ENCODE assay signal across 26 mouse cellular contexts in the genomic region with DNA sequence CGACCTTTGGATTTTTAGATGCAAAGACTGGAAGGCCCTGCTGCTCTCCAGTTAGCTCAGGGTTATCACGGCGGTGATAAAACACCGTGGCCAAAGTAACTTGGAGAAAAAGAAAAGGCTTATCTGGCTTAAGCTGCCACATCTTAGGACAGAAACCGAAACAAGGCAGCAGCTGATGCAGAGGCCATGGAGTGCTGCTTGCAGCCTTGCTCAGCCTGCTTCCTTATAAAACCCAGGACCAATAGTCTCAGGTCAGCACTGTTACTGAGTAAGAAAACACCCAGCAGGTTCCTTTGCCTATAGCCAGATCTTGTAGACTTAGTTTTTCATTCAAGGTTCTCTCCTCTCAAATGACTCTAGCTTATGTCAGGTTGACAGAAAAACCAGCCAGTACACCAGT.
DNase-seq lines count a peak whose midpoint lies in the region; ATAC-seq and TF ChIP-seq lines count a peak whose summit lies in the region.
"Had no signal": no experiment of that assay in that cellular context is flagged by ENCODE, and none has a peak within 500 bp of the region (broad histone marks: within the 10 kb centered on the region; RNA-seq: fewer than 3 reads in every experiment).

No protein-coding gene starts in this region.

- H3K27me3 ChIP-seq in heart, postnatal 0 days (ENCODE audit: control insufficient read depth, insufficient read depth, low read length) = no peaks in the 10 kb centered on the region
- no peaks in the 10 kb centered on the region for H3K27me3 ChIP-seq in heart, embryonic 12.5 days (replicated peaks)
- H3K27me3 ChIP-seq in intestine, embryonic 14.5 days (replicated peaks; ENCODE audit: control insufficient read depth, insufficient read depth, low read length) = no peaks in the 10 kb centered on the region
- no peaks in the 10 kb centered on the region for H3K27me3 ChIP-seq in intestine, embryonic 16.5 days (replicated peaks; ENCODE audit: control insufficient read depth, insufficient read depth, low read length)
- H3K27me3 ChIP-seq in stomach, postnatal 0 days (ENCODE audit: control insufficient read depth, insufficient read depth, low read length) = no peaks in the 10 kb centered on the region
- H3K27me3 ChIP-seq in embryonic facial prominence, embryonic 10.5 days (replicated peaks; ENCODE audit: low read depth, poor library complexity, severe bottlenecking) = peaks cover 31% of the 10 kb centered on the region
- H3K27me3 ChIP-seq: CH12.LX; embryonic facial prominence, embryonic 13.5 days; embryonic facial prominence, embryonic 15.5 days had no signal

- 0 out of 2 replicates have a peak overlapping the region, but pooled peaks have one; percentile 2 for H3K4me2 ChIP-seq in heart, postnatal 0 days (ENCODE audit: low read depth, low read length)
- no peak overlapping the region for H3K4me2 ChIP-seq in heart, embryonic 12.5 days
- H3K4me2 ChIP-seq in intestine, embryonic 14.5 days (ENCODE audit: low read length) = no peak overlapping the region
- no peak overlapping the region for H3K4me2 ChIP-seq in intestine, embryonic 16.5 days (ENCODE audit: low read depth, low read length)
- no peak overlapping the region for H3K4me2 ChIP-seq in stomach, postnatal 0 days (replicated peaks; ENCODE audit: low read depth)
- H3K4me2 ChIP-seq: embryonic facial prominence, embryonic 13.5 days; embryonic facial prominence, embryonic 15.5 days; forebrain, embryonic 12.5 days had no signal

- no peak for DNase-seq in heart, postnatal 0 days (ENCODE audit: low spot score)
- DNase-seq in intestine, embryonic 14.5 days (ENCODE audit: low spot score) = peak; percentile 47
- peak; percentile 19 for DNase-seq in stomach, postnatal 0 days (ENCODE audit: low spot score)
- no peak for DNase-seq in embryo, embryonic 11 days
- DNase-seq in embryonic facial prominence, embryonic 10.5 days (ENCODE audit: low spot score) = no peak
- DNase-seq: adrenal gland, adult 8-10 months; B cell, adult 2 months; cerebellum, adult 11-12 months; cerebellum, adult 2 months; cerebellum, adult 9-10 months; cerebellum, postnatal 14 days; cerebellum, postnatal 36 days had no signal

- no peak overlapping the region for H3K27ac ChIP-seq in heart, postnatal 0 days (ENCODE audit: low read depth)
- H3K27ac ChIP-seq in heart, embryonic 12.5 days (ENCODE audit: poor library complexity, severe bottlenecking) = no peak overlapping the region
- no peak overlapping the region for H3K27ac ChIP-seq in intestine, embryonic 14.5 days (ENCODE audit: low read depth)
- peak overlapping the region; percentile 37; the same call in 1 of the 2 replicates for H3K27ac ChIP-seq in intestine, embryonic 16.5 days (ENCODE audit: low read length)
- no peak overlapping the region for H3K27ac ChIP-seq in stomach, postnatal 0 days (replicated peaks)
- no peak overlapping the region for H3K27ac ChIP-seq in embryonic facial prominence, embryonic 10.5 days (replicated peaks)
- H3K27ac ChIP-seq: embryonic facial prominence, embryonic 13.5 days; embryonic facial prominence, embryonic 15.5 days; forebrain, embryonic 10.5 days; forebrain, embryonic 12.5 days had no signal

- no peak overlapping the region for H3K4me3 ChIP-seq in heart, postnatal 0 days (ENCODE audit: low read depth, low read length)
- no peak overlapping the region for H3K4me3 ChIP-seq in heart, embryonic 12.5 days
- H3K4me3 ChIP-seq in intestine, embryonic 14.5 days (ENCODE audit: low read depth, low read length) = no peak overlapping the region
- H3K4me3 ChIP-seq in intestine, embryonic 16.5 days (ENCODE audit: low read length) = no peak overlapping the region
- no peak overlapping the region for H3K4me3 ChIP-seq in stomach, postnatal 0 days (ENCODE audit: low read depth, low read length)
- no peak overlapping the region for H3K4me3 ChIP-seq in embryonic facial prominence, embryonic 10.5 days
- H3K4me3 ChIP-seq: embryonic facial prominence, embryonic 13.5 days; embryonic facial prominence, embryonic 15.5 days; erythroblast, embryonic 14.5 days; forebrain, embryonic 10.5 days; forebrain, embryonic 12.5 days had no signal

- TF ChIP-seq CTCF in heart, postnatal 0 days (IDR thresholded peaks at IDR 0.05; ENCODE audit: low read depth) = no peak
- no peak for TF ChIP-seq CTCF in stomach, postnatal 0 days (IDR thresholded peaks at IDR 0.05; ENCODE audit: low read depth)

- no peaks in the 10 kb centered on the region for H3K36me3 ChIP-seq in heart, postnatal 0 days (replicated peaks; ENCODE audit: control insufficient read depth, insufficient read depth, low read length)
- no peaks in the 10 kb centered on the region for H3K36me3 ChIP-seq in heart, embryonic 12.5 days
- no peaks in the 10 kb centered on the region for H3K36me3 ChIP-seq in intestine, embryonic 14.5 days (ENCODE audit: control insufficient read depth, insufficient read depth, low read length)
- H3K36me3 ChIP-seq in intestine, embryonic 16.5 days (ENCODE audit: control insufficient read depth, insufficient read depth, low read length) = no peaks in the 10 kb centered on the region
- no peaks in the 10 kb centered on the region for H3K36me3 ChIP-seq in stomach, postnatal 0 days (ENCODE audit: control insufficient read depth, insufficient read depth, low read length)
- no peaks in the 10 kb centered on the region for H3K36me3 ChIP-seq in embryonic facial prominence, embryonic 10.5 days (replicated peaks)
- H3K36me3 ChIP-seq: embryonic facial prominence, embryonic 13.5 days; embryonic facial prominence, embryonic 15.5 days; forebrain, embryonic 10.5 days; forebrain, embryonic 12.5 days; G1E had no signal

- 43% methylated on average over 5 of the region's 5 CpGs for WGBS in heart, postnatal 0 days
- 35% methylated on average over 5 of the region's 5 CpGs for WGBS in heart, embryonic 12.5 days
- 65% methylated on average over 5 of the region's 5 CpGs for WGBS in intestine, embryonic 14.5 days
- WGBS in intestine, embryonic 16.5 days = 59% methylated on average over 5 of the region's 5 CpGs
- 48% methylated on average over 5 of the region's 5 CpGs for WGBS in stomach, postnatal 0 days
- WGBS in embryonic facial prominence, embryonic 10.5 days = 73% methylated on average over 5 of the region's 5 CpGs

- 0 out of 2 replicates have a peak, but pooled peaks cover 8% of the 10 kb centered on the region for H3K4me1 ChIP-seq in heart, postnatal 0 days (ENCODE audit: control insufficient read depth, insufficient read depth)
- peaks cover 33% of the 10 kb centered on the region for H3K4me1 ChIP-seq in heart, embryonic 12.5 days (replicated peaks)
- no peaks in the 10 kb centered on the region for H3K4me1 ChIP-seq in intestine, embryonic 14.5 days (replicated peaks; ENCODE audit: control insufficient read depth, insufficient read depth, low read length)
- H3K4me1 ChIP-seq in intestine, embryonic 16.5 days (ENCODE audit: control insufficient read depth, insufficient read depth, low read length) = 0 out of 2 replicates have a peak, but pooled peaks cover 5% of the 10 kb centered on the region
- H3K4me1 ChIP-seq in stomach, postnatal 0 days (replicated peaks; ENCODE audit: control insufficient read depth, insufficient read depth) = no peaks in the 10 kb centered on the region
- H3K4me1 ChIP-seq in embryonic facial prominence, embryonic 10.5 days = peaks cover 9% of the 10 kb centered on the region

- H3K9me3 ChIP-seq in heart, postnatal 0 days (replicated peaks; ENCODE audit: control insufficient read depth, low read length) = no peaks in the 10 kb centered on the region
- H3K9me3 ChIP-seq in heart, embryonic 12.5 days (replicated peaks) = no peaks in the 10 kb centered on the region
- H3K9me3 ChIP-seq in intestine, embryonic 14.5 days (ENCODE audit: control insufficient read depth, low read length) = no peaks in the 10 kb centered on the region
- no peaks in the 10 kb centered on the region for H3K9me3 ChIP-seq in intestine, embryonic 16.5 days (ENCODE audit: control insufficient read depth, low read length)
- no peaks in the 10 kb centered on the region for H3K9me3 ChIP-seq in stomach, postnatal 0 days (ENCODE audit: control insufficient read depth, low read length)
- no peaks in the 10 kb centered on the region for H3K9me3 ChIP-seq in embryonic facial prominence, embryonic 10.5 days
- H3K9me3 ChIP-seq: embryonic facial prominence, embryonic 13.5 days; embryonic facial prominence, embryonic 15.5 days; forebrain, embryonic 10.5 days; forebrain, embryonic 12.5 days had no signal

- H3K9ac ChIP-seq in heart, postnatal 0 days (replicated peaks; ENCODE audit: low read depth, low read length) = no peak overlapping the region
- no peak overlapping the region for H3K9ac ChIP-seq in heart, embryonic 12.5 days
- H3K9ac ChIP-seq in intestine, embryonic 14.5 days (ENCODE audit: low read length) = no peak overlapping the region
- no peak overlapping the region for H3K9ac ChIP-seq in intestine, embryonic 16.5 days (ENCODE audit: low read depth, low read length)
- H3K9ac ChIP-seq in stomach, postnatal 0 days (ENCODE audit: low read length) = no peak overlapping the region
- H3K9ac ChIP-seq: embryonic facial prominence, embryonic 13.5 days; embryonic facial prominence, embryonic 15.5 days; forebrain, embryonic 12.5 days had no signal

- TF ChIP-seq EP300 in heart, postnatal 0 days (IDR thresholded peaks at IDR 0.05; ENCODE audit: low read depth) = no peak
- TF ChIP-seq EP300 in stomach, postnatal 0 days (optimal IDR thresholded peaks at IDR 0.05) = no peak

- no peak for ATAC-seq in heart, postnatal 0 days (ENCODE audit: insufficient read depth, low read depth)
- ATAC-seq in heart, embryonic 12.5 days (ENCODE audit: insufficient number of reproducible peaks, low FRiP score) = no peak
- no peak for ATAC-seq in intestine, embryonic 14.5 days (replicated peaks; ENCODE audit: low FRiP score, low TSS enrichment, low read depth)
- peak; percentile 83 for ATAC-seq in intestine, embryonic 16.5 days
- no peak; the same call in 1 of the 2 replicates for ATAC-seq in stomach, postnatal 0 days (ENCODE audit: low FRiP score, low TSS enrichment)
- ATAC-seq: activated CD4-positive, CD25-positive, alpha-beta regulatory T cell, adult 4 months; CD4-positive, CD25-positive, alpha-beta regulatory T cell, adult 4 months; forebrain, embryonic 14.5 days; forebrain, embryonic 16.5 days; Patski had no signal

Comparison
In these comparisons a context has a peak if more than half of its experiments do, and no peak if none do; other contexts are left out.
1. DNase-seq: peak in intestine, embryonic 14.5 days (single experiment) and stomach, postnatal 0 days (single experiment); none in heart, postnatal 0 days (single experiment), embryo, embryonic 11 days (single experiment) and embryonic facial prominence, embryonic 10.5 days (single experiment).